14 mouse cellular contexts compared by ENCODE assay signal in genomic region chr12:83314666-83315065, GRCm38 (mm10).
"Had no signal": no experiment of that assay in that cellular context is flagged by ENCODE, and none has a peak within 500 bp of the region (broad histone marks: within the 10 kb centered on the region; RNA-seq: fewer than 3 reads in every experiment).

No protein-coding gene starts in this region.

- DNase-seq: kidney, adult 11 months; kidney, adult 9 months; kidney, postnatal 36 days; layer of hippocampus, adult 9-11 months; layer of hippocampus, postnatal 36 days; left cerebral cortex, postnatal 4 days; lung, postnatal 14 days; right cerebral cortex, postnatal 14 days; thymus, postnatal 14 days had no signal

- H3K4me3 ChIP-seq: lung, embryonic 15.5 days; midbrain, embryonic 12.5 days had no signal

- H3K9ac ChIP-seq: liver, embryonic 14.5 days; lung, embryonic 15.5 days; midbrain, embryonic 12.5 days had no signal

- H3K4me2 ChIP-seq: lung, embryonic 15.5 days; midbrain, embryonic 12.5 days had no signal

- H3K36me3 ChIP-seq: lung, embryonic 15.5 days; midbrain, embryonic 12.5 days had no signal

- H3K4me1 ChIP-seq: lung, embryonic 15.5 days had no signal

- H3K27me3 ChIP-seq: lung, embryonic 15.5 days had no signal

- H3K9me3 ChIP-seq: lung, embryonic 15.5 days; midbrain, embryonic 12.5 days had no signal

- H3K27ac ChIP-seq: kidney, postnatal 0 days; liver, embryonic 14.5 days; lung, embryonic 15.5 days; macrophage; midbrain, embryonic 12.5 days had no signal
